Mouse (Mus musculus): ENCODE measurements around the gene Slc7a5.
A peak's percentile ranks its signal among the peaks of the same experiment; 100 is the strongest.

Slc7a5 gene

GRCm38 (mm10) chr8:121880818-121881217, 26.7 kb downstream of the Slc7a5 start:
- peak; percentile 55 for DNase-seq (ENCODE audit: low read depth, low spot score)

GRCm38 (mm10) chr8:121879712-121880111, 27.8 kb downstream of the Slc7a5 start:
- DNase-seq (ENCODE audit: low read depth, low spot score), result no peak

GRCm38 (mm10) chr8:121877828-121878480, 29.5 kb downstream of the Slc7a5 start:
- DNase-seq (ENCODE audit: low read depth, low spot score), result no peak

GRCm38 (mm10) chr8:121877212-121877611, 30.3 kb downstream of the Slc7a5 start:
- DNase-seq (ENCODE audit: low read depth, low spot score), result no peak

- DNase-seq (ENCODE audit: low read depth, low spot score), result no peak
Observed at GRCm38 (mm10) chr8:121875517-121875916, 32.0 kb downstream of the Slc7a5 start.

GRCm38 (mm10) chr8:121875045-121875444, 32.4 kb downstream of the Slc7a5 start:
- no peak for DNase-seq (ENCODE audit: low read depth, low spot score)

- DNase-seq (ENCODE audit: low read depth, low spot score), result peak; percentile 87
Observed at GRCm38 (mm10) chr8:121874031-121874430, 33.5 kb downstream of the Slc7a5 start.

GRCm38 (mm10) chr8:121871833-121872440, 35.6 kb downstream of the Slc7a5 start:
- no peak for DNase-seq (ENCODE audit: low read depth, low spot score)

GRCm38 (mm10) chr8:121870190-121870589, 37.3 kb downstream of the Slc7a5 start:
- DNase-seq (ENCODE audit: low read depth, low spot score), result no peak

DNA sequence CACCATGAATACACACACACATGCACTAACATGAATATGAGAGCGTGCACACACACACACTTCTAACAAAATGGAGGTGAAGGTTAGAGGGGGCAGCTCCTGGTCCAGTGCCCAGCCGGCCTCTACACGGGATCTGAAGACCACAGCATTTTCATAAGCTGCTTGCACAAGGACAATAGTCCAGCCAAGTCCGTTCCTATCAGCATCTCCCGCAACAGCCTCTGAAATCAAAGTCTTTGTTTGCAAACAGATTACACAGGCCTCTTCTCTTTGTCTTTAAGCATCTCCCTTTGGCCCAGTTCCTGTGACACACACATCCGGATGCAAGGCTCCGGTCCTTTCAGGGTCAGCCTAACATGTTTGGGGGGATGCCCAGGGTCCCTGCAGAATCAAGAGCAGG, 38.6 kb downstream of the Slc7a5 start:
- no peak for DNase-seq (ENCODE audit: low read depth, low spot score)

DNA sequence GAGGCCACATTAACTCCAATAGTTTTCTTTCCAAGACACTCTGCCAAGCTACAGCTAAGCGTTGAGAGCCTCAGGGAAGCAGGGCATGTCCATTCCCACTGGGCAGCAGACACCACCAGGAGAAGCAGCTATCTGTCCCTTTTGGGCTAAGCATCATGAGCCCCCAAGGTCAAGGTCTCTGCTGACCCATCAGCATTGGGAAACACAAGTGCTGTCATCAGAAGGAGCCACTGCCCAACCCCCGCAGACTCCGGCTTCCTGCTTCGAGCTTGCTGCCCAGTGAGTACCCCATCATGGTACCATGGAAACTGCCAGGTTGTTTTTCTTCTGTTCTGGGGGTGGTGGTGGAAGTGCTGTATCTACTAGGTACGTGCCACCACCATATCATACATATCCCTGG, 39.3 kb downstream of the Slc7a5 start:
- no peak for DNase-seq (ENCODE audit: low read depth, low spot score)

DNA sequence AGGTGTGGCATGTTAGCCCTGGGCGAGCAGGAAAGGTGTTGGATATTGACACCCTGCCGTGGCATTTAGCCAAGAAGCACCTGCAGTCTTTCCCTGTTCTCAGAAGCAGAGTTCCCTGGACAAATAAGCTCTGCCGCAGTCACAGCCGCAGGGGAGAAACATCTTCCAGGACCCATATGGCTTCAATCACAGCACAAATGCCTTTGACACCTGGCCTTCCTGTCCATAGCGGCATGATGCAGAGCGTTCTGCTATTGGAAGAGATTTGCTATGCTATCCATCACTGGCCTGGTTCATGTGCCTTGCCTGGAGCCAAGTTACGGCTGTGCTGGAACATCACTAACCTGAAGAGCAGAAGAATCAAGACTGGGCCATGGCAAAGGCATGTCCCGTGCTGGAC, 42.1 kb downstream of the Slc7a5 start:
- no peak for DNase-seq (ENCODE audit: low read depth, low spot score)

DNA sequence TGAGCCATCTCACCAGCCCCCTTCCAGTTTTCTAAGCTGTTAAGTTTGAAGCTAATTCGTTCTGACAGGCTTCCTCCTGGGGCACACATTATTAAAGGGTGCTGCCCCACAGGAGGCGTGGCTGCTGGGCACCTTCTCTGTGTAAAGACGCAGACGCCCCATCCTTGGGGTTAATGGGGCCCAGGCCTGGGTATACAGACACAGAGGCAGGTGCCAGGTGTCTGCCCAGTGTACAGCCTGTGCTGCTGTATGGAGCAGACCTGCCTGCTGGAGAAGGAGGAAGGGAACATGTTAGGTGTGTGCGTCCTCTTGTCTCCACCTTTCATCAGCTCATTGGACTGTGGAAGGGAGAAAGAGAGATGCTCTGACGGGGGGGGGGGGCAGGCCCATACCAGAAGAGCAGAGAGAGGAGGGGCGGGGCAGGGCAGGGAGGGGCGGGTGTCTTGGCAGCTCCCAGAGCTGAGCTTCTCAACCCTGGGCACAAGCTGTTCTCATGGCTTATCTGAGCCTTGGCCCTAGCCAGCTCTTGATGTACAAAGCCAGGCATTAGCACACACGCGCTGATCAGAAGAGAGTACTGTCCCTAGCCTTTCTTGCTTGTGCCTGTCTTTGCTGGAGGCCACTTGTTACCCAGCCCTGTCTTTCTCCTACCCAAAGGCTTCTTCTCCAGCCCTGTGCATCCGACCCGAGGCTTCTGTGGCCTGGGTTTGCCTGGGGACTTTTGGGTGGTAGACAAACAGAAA, 45.5 kb downstream of the Slc7a5 start:
- no peak for DNase-seq (ENCODE audit: low read depth, low spot score)

DNA sequence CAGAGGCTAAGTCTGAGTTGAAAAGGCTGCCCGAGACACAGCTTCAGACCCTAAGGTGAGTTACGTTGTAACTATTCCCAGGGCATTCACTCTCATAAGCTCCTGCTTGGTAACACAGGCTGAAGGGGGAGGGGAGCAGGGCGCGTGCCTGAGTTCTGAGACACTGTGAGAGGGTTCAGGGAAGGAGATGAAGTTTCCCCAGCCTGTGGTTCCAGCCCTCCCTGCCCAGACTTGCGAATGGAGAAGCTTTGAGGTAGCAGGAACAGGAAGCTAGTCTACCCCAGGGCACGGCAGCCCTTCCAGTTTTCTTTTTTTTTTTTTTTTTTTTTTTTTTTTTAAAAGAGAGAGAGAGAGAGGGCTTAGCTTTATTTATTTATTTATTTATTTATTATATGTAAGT, 46.2 kb downstream of the Slc7a5 start:
- no peak for DNase-seq (ENCODE audit: low read depth, low spot score)

- no peak for DNase-seq (ENCODE audit: low read depth, low spot score)
Observed at GRCm38 (mm10) chr8:121857747-121858146, 49.7 kb downstream of the Slc7a5 start.

DNA sequence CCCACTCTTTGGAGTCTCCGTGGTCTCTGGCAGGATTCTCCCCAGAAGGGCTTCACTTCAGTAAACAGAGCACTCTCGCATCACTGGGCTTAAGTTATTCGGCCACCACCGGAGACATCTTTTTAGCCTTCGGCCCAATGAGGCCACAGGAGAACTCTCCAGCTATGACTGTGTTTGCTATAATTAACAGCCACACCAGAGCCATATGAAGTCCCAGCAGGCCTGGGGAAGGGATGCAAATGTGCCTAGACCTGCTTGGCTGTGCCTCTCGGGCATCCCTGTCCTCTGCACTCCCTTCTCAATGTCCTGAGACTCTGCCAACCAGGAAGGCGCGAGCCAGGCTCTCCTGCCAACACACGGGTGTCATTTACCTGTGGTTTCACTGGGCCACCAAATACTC, 50.2 kb downstream of the Slc7a5 start:
- no peak for DNase-seq (ENCODE audit: low read depth, low spot score)

- no peak for DNase-seq (ENCODE audit: low read depth, low spot score)
Observed at GRCm38 (mm10) chr8:121856071-121856746, 51.3 kb downstream of the Slc7a5 start.

- DNase-seq (ENCODE audit: low read depth, low spot score), result no peak
Observed at GRCm38 (mm10) chr8:121853586-121853985, 53.9 kb downstream of the Slc7a5 start.

- no peak for DNase-seq (ENCODE audit: low read depth, low spot score)
Observed at GRCm38 (mm10) chr8:121852464-121852863, 55.0 kb downstream of the Slc7a5 start.

DNA sequence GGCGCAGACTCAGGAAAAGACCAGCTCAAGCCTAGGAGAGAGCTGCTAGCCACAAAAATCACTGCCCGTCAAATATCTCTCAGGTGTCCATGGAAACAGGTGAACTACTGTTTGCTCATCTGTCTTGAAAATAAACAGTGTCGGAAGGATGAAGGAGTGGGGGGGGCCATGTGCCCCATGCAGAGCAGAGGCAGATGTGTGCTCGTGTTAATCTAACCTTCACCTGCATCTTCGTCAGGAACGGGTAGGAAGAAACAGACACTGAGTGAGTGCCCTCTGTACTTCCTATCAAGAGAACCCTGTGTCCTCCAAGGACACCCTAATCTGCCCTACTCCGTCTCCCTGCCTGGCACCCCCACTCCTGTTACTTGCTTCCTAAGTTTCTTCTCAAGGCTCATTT, 55.8 kb downstream of the Slc7a5 start:
- no peak for DNase-seq (ENCODE audit: low read depth, low spot score)

DNA sequence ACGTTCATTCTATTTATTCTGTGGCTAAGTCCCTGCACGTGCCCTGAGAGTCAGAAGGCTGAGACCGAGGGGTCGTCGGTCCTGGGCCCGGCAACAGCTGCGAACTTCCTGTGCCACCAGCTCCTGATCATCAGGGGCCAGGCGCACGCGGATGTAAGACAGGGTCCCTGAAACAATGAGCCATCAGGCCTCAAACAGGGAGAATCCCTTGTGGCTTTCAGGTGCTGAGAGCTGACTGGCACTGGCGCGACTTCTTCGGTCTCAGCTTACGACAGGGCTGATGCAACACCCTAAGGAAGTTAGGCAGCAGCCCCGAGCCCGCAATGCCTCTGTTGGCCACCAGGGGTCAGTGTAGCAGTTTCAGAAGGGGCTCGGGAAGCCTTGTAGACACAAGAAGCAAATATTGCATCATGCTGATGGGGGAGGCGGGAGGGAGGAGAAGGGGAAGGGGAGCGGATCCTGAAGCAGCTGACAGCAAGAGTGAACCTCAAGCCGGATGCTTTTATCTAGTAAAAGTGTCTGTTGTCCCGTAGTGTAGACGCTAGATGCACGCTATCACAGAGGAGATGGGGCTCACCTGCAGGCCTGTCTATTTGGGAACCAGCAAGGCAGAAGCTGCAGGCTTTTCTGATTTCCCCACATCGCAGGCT, 56.5 kb downstream of the Slc7a5 start:
- DNase-seq (ENCODE audit: low read depth, low spot score), result peak; percentile 99

DNA sequence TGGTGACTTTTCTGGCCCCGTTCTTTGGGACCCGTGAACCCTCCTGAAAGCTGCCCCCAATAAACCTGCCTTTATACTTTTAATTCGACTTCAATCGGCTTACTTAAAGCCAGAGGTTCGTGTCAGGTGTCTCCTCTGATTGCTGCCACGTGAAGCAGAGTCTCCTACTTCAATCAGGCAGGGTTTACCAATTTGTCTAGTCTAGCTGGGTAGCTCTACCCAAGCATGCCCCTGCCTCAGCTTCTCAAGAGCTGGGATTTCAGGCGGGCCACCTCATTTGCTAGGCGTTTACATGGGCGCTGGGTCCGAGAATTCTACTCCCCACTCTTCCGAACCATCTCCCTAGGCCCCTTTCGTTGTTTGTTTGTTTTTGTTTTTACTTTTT, 57.1 kb downstream of the Slc7a5 start:
- DNase-seq (ENCODE audit: low read depth, low spot score), result no peak

Data from 3T3-L1 (cell line).